Mouse (Mus musculus) gastrocnemius, postnatal 4 days (tissue): ENCODE results near the gene Leo1. TPM values are rescaled to one million over a fixed set of nuclear protein-coding genes. Genes with fewer than 3 reads are reported as not detected.
"Not testable (repeated sequence)": the region's sequence is repeated elsewhere in the genome, so short reads cannot be mapped to it uniquely, and the experiment has no call there.

Source experiments
- DNase-seq, 2 experiments: peaks; one replicate each; pipeline ENCODE4 v3.0.0; 2021 to 2022; ENCODE audit warnings: low spot score in 2 of 2, mixed read lengths in 2 of 2
- total RNA-seq, 2 experiments: library from RNA; stranded (reverse); gene quantifications; 2 replicates each; pipeline ENCODE4 v1.2.3; 2021

Leo1 gene
- total RNA-seq, 2 experiments from 2014 or later = 27.4 to 31.6 TPM

DNA sequence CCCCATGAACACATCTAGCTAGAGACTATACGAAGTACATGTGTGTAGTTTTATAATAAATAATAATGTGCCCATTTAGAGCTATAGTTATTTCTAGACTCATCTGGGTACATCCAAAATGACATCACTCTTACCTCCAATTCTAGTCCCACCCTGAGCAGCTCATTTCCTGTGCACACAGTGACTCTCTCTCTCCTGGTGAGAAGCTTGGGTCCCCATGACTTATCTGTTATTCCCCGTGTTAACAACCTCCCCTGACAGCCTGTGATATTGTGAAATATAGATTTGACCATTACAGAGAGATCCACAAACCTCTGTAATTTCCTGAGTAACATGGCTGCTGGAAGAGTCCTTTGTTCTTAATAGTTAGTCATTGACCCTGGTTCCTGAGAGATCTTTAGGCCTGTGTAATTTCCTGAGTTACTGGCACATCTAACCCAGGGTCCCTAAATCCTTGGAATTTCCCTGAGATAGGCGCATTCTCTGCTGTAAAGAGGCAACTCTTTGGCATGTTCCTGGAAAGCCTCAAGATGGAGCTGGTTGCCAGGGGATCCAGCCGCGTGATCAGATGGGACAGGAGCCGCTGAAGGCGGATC, 15.4 kb upstream of the Leo1 start:
- DNase-seq = no peak

DNA sequence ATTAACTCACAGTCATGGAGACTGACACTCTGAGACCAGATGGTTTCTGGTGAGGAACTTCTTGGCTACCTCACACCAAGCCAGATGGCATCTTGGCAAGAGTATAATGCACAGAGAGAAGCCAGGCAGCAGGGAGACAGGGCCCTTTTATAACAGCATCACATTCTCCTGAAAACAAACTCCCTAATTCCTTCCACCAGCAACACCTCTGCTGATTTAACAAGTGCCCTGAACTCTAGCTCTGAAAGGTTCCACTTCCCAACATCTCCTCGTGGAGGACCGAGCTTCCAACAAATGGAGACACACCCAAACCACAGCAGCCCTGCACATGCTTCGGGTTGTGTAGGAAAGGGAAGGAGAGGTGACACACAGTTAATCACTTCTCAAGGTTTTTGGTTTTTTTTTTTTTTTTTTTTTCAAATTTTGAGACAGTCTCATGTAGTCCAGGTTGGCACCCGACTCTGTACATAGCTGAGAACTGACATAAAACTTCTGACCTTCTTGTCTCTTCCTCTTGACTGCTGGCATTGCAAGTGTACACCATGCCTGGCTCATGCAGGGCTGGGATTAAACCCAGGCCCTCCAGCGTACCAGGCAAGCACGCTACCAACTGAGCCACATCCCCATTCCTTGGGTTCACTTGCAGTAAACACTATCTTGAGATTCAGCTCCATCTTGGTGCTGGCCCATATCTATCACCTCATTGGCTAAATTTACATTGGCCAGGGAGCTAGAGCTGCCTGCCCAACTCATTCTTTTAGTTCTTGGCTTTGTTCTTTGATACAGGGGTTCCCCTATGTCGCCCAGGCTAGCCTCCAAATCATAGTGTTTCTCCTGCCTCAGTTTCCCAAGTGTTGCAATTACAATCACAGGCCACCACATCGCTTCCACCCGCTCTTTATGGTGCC, 13.7 kb upstream of the Leo1 start:
- no peak for DNase-seq

DNA sequence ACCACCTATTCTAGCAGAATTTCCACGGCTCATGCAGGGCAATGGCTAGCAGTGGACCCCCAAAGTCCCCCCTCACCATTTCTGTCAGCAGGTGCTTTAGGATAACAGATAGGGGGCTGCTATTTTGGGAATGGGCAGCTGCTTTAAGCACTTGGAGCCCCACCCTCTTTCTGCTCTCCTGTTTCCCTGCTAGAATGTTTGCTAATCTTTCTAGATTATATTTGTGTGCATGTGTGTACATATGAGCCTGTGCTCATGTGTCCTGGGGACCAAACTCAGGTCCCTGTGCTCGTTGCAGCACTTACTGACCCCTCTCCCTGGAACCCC, 13.1 kb upstream of the Leo1 start:
- no peak for DNase-seq

- no peak for DNase-seq
Observed at GRCm38 (mm10) chr9:75429040-75429439, 12.3 kb upstream of the Leo1 start.

- DNase-seq = no peak
Observed at GRCm38 (mm10) chr9:75429657-75430056, 11.7 kb upstream of the Leo1 start.

- no peak for DNase-seq
Observed at GRCm38 (mm10) chr9:75430822-75431621, 10.3 kb upstream of the Leo1 start.

DNA sequence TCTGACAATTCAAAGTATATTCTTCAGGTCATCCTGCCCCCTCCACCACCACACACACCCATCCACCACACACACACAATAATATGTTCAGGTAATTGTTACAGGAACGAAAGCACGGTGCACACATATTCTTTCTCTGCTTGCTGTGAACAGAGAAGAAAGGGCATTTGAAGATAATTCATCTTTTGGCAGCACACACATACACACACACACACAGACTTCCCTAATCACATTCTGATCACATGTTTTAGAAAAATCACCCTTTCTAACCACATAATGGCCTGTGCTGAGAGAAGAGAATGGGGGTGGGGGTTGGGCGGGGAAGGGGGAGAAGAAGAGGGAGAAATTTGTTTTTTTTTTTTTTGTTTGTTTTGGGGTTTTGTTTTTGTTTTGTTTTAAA, 8.6 kb upstream of the Leo1 start:
- no peak for DNase-seq

- no peak for DNase-seq
Observed at GRCm38 (mm10) chr9:75434172-75434793, 7.0 kb upstream of the Leo1 start.

DNA sequence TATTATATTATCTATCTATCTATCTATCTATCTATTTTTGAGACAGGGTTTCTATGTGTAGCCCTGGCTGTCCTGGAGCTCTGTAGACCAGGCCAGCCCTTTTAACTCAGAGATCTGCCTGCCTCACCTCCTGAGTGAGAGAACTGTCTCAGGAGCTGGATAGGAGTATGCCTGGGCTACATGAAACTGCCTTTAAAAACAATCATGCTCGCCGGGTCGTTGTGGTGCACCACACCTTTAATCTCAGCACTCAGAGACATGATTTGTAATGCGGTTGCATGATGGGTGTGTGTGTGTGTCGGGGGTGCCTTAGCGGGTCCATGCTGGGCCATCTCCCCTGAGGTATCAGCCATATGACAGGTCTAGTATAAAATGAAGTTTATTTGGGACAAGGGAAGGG, 6.5 kb upstream of the Leo1 start:
- DNase-seq = no peak

DNA sequence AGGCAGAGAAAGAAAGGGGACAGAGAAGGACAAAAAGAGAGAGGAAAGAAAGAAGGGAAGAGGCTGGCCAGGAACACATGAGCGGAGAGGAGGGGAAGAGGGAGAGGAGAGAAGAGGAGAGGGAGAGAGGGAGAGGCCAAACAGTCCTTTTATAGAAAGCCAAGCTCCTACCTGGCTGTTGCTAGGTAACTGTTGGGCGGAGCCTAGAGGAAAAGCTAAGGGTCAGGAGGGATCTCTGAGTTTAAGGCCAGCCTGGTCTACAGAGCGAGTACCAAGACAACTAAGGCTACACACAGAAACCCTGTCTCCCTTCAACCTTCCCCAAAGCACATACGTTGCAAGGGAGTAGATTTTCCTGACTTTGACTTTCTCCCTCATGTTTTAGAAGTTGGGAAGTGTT, 6.0 kb upstream of the Leo1 start:
- no peak for DNase-seq

DNA sequence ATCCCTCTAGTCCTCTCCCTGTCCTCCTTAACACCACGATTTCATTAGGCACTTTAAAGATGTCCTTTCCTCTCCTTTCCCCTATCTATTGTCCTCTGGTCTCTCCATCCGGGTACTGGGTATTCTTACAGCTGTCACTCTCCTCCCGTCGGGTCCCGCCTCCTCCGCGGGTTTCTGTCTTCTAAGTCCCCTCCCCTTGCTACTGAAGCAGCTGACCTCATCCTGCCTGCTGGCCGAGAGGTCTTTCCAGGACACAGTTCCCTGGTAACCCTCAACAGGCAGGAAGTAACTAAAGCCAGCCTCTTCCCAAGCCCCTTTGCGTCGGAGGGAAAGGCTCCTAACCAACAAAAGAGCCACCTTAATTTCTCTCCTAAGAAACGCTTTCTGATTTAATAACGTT, 5.4 kb upstream of the Leo1 start:
- DNase-seq = peak; percentile 53 to 76

GRCm38 (mm10) chr9:75437653-75438385, 3.5 kb upstream of the Leo1 start:
- no peak for DNase-seq

DNA sequence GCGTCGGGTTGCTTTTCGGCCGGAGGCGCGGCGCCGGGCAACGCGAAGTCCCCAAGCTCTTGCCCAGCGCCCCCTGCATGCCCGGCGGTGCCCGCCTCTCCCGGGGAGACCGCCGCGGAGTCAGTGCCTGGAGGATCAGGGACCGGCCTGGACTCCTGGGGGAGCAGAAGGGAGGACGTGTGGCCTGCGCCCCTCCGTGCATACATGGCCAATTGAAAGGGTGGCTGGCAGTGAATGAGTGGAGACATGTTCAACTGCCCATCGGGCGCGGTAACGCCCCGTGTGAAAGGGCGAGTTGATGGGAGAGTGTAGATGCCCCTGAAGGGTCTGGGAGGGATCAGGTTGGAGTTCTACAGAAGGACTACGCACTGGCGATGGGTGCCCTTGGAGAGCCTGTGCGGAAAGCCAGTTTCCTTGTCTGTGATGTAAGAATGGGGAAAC, 387 bp downstream of the Leo1 start:
- peak in 1 of 2 experiments; percentile 57 for DNase-seq

DNA sequence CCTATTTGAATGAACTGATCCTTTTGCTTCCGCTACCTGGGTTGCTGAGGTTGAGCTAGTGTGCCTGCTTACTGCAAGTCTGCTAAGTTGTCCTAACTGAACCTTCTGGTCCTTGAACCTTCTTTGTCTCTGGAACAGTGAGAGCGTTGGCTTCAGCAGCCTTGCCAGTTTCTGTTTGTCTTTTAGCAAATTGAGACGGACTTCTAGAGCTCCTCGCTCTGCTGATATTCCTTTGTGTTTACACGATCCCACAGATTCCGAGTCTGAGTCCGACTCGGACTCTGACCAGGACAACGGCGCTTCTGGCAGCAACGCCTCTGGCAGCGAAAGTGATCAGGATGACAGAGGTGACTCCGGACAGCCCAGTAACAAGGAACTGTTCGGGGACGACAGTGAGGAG, 3.7 kb downstream of the Leo1 start:
- DNase-seq = no peak

- not testable (repeated sequence) for DNase-seq
Observed at GRCm38 (mm10) chr9:75446574-75446973, 5.2 kb downstream of the Leo1 start.

DNA sequence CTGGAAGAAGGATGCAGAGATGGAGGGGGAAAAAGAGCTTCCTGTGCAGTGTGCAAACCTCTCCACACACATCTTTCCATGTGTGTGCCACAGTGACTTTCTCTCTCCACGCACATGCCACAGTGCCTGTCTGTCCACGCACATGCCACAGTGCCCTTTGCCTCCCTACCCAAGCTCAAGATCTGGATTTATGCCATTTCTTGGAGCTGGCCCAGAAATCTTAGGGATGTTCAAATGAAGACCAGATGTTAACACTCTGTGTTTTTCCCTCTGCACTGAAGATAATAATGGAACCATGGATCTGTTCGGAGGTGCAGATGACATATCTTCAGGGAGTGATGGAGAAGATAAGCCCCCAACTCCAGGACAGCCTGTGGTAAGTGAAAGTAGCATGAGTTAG, 6.7 kb downstream of the Leo1 start:
- DNase-seq = no peak

- no peak for DNase-seq
Observed at GRCm38 (mm10) chr9:75453994-75454393, 12.7 kb downstream of the Leo1 start.

- no peak for DNase-seq
Observed at GRCm38 (mm10) chr9:75455684-75456083, 14.4 kb downstream of the Leo1 start.

DNA sequence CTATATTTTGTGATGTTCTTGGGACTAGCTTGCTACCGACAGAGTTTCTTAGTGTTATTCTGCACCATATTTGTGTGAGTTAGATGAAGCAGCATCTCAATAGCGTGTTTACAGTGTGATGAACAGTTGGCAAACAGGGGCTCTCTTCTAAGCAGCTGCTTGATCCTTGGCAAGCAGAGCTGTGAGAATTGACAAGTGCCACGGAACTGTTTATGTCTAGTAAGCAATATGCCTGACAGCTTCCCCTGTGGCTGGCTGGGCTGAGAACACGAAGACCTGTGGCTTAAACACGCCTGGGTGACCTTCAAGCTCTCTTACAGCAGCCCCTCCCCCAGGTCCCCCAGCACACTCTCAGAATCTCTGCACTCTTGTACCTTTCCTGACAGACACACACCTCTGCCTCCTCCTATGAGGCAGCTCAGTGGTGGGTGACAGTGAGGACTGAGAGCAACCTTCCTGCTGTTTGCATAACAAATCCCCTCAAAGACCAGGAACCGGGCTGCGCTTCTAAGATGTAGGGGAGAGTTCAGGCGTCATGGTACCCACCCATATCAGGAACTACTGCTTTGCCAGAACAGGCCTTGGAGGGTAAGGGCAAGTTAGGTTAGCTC, 21.8 kb downstream of the Leo1 start:
- no peak for DNase-seq

- DNase-seq = no peak
Observed at GRCm38 (mm10) chr9:75465856-75466255, 24.5 kb downstream of the Leo1 start.
